Mouse (Mus musculus) large intestine, adult 2 months (tissue): Measurements from ENCODE around the gene Tpm3. TPM values are rescaled to one million over a fixed set of nuclear protein-coding genes. Genes with fewer than 3 reads are reported as not detected.
"Not testable (repeated sequence)": the region's sequence is repeated elsewhere in the genome, so short reads cannot be mapped to it uniquely, and the experiment has no call there.

Experiments
- DNase-seq: peaks from one replicate; pipeline ENCODE4 v3.0.0-alpha.2; 2012; ENCODE audit warnings: low read depth, low spot score
- WGBS: fragments of 180-500 bp; shearing (Covaris S2); methylation state at CpG from one replicate; pipeline ENCODE4 v1.1.7; 2018; 5-methylcytosine and 5-hydroxymethylcytosine counted together
- polyA plus RNA-seq: library from polyadenylated mRNA; depleted of rRNA; stranded (reverse); fragments of >200 nt; gene quantifications from 2 replicates; pipeline ENCODE4 v1.2.3, GENCODE M21; 2012

Gene Tpm3
- polyA plus RNA-seq, 1 experiment: 161 TPM

GRCm38 (mm10) chr3:90081365-90082240 is 9.2 kb downstream of the Tpm3 start:
- 18% methylated on average over 5 of the region's 5 CpGs for WGBS
- peak; percentile 89 for DNase-seq

- whole genome bisulfite sequencing: 11% methylated on average over 5 of the region's 5 CpGs
- DNase-seq: no peak
These were observed 10.6 kb downstream of the Tpm3 start for GRCm38 (mm10) chr3:90083034-90083433.

DNA sequence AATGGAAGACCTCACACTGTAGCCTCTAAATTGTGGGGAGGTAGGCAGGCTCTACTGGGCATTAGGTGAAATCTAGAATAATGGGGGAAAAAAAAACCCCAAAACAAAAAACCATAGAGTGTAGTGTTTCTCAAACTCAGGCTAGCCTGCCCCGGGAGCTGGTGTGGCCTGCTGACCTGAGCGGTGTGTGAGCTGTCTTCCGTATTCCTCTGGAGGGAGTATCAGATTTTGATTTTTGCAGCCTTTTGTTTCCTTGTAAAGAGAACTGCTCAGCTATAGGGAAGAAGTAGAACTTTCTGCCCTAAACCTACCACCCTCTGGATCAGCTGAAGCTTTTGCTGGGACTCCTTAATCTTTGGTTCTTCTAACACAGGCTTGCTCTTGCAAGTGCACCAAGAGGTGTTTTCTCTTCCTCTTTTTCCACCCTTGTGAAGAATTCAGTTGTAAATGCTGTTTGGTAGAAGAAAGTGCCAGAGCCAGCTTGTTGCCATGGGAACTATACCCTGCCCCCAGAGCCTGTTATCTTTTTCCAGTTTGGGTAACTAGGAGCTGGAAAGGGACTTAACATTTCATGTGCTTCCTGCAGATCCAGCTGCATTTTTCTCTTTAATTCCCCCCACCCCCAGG is 11.4 kb downstream of the Tpm3 start:
- WGBS: 17% methylated on average over 3 of the region's 3 CpGs
- DNase-seq: no peak

DNA sequence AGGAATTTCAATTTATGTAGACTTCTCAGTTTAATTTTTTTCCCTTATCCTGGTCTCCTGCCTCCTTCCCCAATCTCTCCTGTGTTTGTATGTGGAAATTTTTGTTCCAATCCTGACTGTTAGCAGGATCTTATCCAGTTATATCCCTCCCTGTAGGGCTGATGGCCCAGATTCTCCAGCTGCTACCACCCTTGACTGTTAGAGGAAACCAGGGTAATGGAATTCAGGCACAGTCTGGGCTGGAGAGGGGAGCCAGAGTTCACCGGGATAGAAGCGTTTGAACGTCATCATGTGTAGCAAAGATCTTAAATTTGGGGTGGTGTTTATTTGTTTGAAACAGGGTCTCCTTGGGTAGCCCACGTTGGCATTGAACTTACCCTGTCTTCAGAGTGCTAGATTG is 12.3 kb downstream of the Tpm3 start:
- 10% methylated on average over 4 of the region's 4 CpGs for WGBS
- DNase-seq: no peak

DNA sequence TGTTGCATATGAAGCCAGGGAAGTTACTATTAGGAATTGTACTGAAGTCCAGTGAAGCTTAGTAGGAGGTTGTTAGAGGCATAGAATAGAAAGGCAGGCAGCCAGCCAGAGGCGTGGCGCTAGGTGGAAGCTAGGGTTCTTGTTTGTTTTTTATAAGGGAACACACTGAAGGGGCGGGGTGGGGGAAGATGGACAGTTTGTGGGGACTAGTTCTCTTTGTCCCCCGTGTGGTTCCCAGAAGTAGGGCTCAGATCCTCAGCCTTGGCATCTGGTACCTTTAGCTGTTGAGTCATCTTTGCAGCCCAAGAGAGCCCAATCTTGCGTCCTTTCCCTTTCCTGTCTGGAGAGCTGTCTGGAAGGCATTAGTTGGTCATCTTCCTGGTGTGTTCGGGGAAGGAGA is 12.8 kb downstream of the Tpm3 start:
- WGBS: 24% methylated on average over 6 of the region's 6 CpGs
- no peak for DNase-seq

DNA sequence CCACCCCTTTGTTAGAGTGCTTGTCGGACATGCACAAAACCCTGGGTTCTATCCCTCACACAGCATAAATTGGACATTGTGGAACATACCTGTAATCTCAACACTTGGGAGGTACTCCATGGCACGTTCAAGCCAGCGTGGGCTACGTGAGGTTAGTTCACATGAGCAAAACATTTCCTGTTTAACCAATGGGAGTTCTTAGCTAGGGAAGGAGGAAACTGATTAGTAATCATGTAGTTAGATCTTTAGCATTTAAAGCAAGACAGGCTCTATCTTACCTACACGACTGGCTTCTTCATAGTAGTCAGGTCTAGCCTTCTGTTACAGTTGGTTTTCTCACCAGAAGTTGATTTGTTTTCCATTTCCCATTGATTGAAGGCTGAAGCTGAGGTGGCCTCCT is 13.6 kb downstream of the Tpm3 start:
- 59% methylated on average over 5 of the region's 5 CpGs for WGBS
- no peak for DNase-seq

DNA sequence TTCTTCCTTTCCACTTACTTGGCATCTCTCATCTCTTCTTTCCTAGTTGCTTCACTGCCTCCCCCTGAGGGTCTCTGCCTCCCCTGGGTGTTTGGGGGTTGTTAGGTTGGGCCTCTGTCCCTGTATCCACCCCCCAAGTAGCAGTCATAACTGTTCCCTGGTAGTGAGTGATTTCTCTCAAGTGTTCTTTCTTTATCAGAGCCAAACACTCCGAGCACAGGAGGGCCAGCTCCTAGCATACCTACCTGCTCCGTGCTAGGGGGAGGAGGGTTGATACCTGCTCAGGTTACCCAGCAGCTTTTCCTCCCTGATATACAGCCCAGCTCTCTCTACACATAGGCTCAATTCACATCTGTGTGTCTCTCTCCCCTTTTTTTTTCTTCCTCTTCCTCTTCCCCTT is 16.2 kb downstream of the Tpm3 start:
- 93% methylated on average over 2 of the region's 2 CpGs for WGBS
- DNase-seq: no peak

DNA sequence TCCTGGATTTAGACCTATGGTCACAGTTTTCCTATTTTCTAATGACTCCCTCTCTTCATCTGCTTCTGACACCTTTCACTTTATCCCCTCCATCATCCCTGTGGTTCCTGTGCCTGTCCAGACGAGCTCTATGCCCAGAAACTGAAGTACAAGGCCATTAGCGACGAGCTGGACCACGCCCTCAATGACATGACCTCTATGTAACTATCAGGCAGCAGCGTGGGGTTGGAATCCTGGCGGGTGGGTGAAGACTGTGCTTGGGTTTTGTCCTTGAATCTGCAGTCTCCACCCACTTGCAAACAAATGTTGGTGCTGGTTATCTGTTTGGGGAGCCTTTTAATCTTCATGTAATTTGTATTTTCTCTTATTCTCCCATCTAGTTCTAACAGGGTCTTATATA is 18.4 kb downstream of the Tpm3 start:
- WGBS: 53% methylated on average over 6 of the region's 6 CpGs
- DNase-seq: no peak

DNA sequence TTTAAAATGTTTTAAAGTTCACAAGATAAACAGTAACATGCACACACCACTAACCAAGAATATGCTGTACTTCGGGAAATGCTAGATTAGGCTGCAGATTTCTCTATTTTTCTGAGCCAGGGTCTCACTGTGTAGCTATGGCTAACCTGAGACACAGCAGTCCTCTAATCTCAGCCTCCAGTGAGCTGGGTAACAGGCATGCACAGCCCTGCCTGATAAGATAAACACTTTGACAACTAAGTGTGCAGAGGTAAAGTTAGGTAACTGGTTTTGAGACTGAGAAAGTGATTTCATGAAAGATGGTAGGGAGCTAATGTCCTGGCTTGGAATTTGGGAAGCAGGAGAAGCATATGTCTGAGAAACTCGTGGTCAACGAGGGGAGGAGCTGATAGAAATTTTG is 22.0 kb downstream of the Tpm3 start:
- 92% methylated on average over 3 of the region's 3 CpGs for WGBS
- no peak for DNase-seq

- no peak for DNase-seq
- WGBS: 74% methylated on average over 5 of the region's 5 CpGs
These were observed 25.5 kb downstream of the Tpm3 start for GRCm38 (mm10) chr3:90097928-90098327.

- WGBS: 87% methylated on average over 3 of the region's 3 CpGs
These were observed 28.6 kb downstream of the Tpm3 start for GRCm38 (mm10) chr3:90101010-90101409.

DNA sequence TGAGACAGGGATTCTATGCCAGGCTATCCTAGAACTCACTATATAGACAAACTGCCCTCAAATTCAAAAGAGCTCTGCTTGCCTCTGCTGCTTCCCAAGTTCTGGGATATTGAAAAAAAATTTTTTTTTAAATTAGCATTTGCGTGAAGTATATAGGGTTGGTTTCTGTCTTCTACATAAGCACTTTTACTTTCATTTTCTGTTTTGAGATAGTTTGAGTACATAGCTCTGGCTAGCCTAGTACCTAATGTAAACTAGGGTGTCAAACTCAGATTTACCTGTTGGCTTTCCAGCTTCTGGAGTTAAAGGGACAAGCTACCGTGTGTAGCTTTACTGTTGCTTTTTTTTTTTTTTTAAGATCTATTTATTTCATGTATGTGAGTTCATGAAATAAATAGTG is 29.2 kb downstream of the Tpm3 start:
- DNase-seq: no peak
- 56% methylated on average over 2 of the region's 2 CpGs for WGBS

More at GRCm38 (mm10) chr3:90101010-90101409, 28.6 kb downstream of the Tpm3 start:
- DNase-seq: no peak

- 24% methylated on average over 2 of the region's 2 CpGs for WGBS
- no peak for DNase-seq
These were observed 29.8 kb downstream of the Tpm3 start for GRCm38 (mm10) chr3:90102239-90102638.

DNA sequence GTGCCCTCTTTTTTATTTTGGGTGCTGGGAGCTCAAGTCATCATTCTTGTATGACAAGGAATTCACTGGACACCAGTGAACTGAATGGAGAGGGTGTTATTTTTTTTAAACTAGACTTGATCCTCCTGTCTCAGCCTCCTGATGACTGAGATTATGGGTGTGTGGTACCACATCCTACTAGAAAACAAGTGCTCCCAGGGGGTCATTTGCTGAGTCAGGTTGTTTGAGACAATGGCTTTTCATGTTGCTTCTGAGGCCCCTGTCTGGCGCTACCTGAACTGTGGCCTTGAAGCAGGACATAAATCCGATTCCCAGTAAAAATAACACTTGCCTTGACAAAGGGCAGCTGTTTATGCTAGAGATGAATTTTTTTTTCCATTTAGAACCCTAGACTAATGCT is 30.7 kb downstream of the Tpm3 start:
- WGBS: 85% methylated on average over 2 of the region's 2 CpGs
- no peak for DNase-seq

DNA sequence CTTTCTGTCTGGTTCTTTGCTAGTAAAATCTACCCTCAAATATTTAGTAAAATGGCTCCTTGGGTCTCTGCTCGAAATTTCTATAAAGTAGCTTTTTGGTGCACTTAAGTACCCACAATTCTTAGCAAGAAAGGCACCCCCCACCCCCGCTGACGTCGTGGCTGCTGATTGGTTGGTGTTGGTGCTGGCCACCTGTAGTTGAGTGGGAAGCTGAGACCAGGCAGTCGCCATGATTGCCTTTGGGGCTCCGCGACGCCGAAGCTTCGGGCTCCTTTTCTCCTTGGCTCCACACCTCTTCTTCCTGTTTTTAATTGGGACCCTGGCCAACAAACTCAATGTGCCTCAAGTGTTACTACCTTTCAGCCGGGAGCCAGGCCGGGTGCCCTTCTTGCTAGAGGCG is 31.5 kb downstream of the Tpm3 start, which contains the start of gene Nup210l:
Gene Nup210l (plus strand): TSS at position 195 of the 400 bp plus-strand sequence.
- 85% methylated on average over 13 of the region's 13 CpGs for WGBS
- DNase-seq: no peak

- no peak for DNase-seq
- 78% methylated on average over 2 of the region's 2 CpGs for WGBS
These were observed 39.3 kb downstream of the Tpm3 start for GRCm38 (mm10) chr3:90111706-90112105.

- DNase-seq: no peak
These were observed 41.9 kb downstream of the Tpm3 start for GRCm38 (mm10) chr3:90114342-90114741.

GRCm38 (mm10) chr3:90115526-90115925 is 43.1 kb downstream of the Tpm3 start:
- DNase-seq: no peak
- 65% methylated on average over 3 of the region's 3 CpGs for WGBS

More at GRCm38 (mm10) chr3:90114342-90114741, 41.9 kb downstream of the Tpm3 start:
- WGBS: 82% methylated on average over 2 of the region's 2 CpGs

GRCm38 (mm10) chr3:90118132-90118790 is 45.8 kb downstream of the Tpm3 start:
- no peak for DNase-seq
- 57% methylated on average over 13 of the region's 13 CpGs for WGBS

GRCm38 (mm10) chr3:90122036-90122435 is 49.6 kb downstream of the Tpm3 start:
- 85% methylated on average over 5 of the region's 5 CpGs for WGBS
- not testable (repeated sequence) for DNase-seq
